Mouse (Mus musculus) adrenal gland, postnatal 14 days (tissue): ENCODE results near the gene 1700012B09Rik. TPM values are rescaled to one million over a fixed set of nuclear protein-coding genes. Genes with fewer than 3 reads are reported as not detected.

ENCODE experiments used
- DNase-seq: peaks from one replicate; pipeline ENCODE4 v3.0.0; 2021; ENCODE audit warnings: mixed read lengths
- total RNA-seq: library from RNA; stranded (reverse); gene quantifications from 2 replicates; pipeline ENCODE4 v1.2.3, GENCODE M21; 2021

The 1700012B09Rik gene
- total RNA-seq, 1 experiment from 2014 or later, result not detected

GRCm38 (mm10) chr9:14730941-14731541, 39.8 kb downstream of the 1700012B09Rik start:
- DNase-seq, result peak; percentile 33

GRCm38 (mm10) chr9:14728365-14728764, 42.5 kb downstream of the 1700012B09Rik start:
- no peak for DNase-seq

- no peak for DNase-seq
Observed at GRCm38 (mm10) chr9:14726629-14727028, 44.2 kb downstream of the 1700012B09Rik start.

GRCm38 (mm10) chr9:14726005-14726404, 44.8 kb downstream of the 1700012B09Rik start:
- DNase-seq, result no peak

GRCm38 (mm10) chr9:14724755-14725420, 45.9 kb downstream of the 1700012B09Rik start:
- DNase-seq, result peak; percentile 53

- DNase-seq, result no peak
Observed at GRCm38 (mm10) chr9:14721610-14722009, 49.2 kb downstream of the 1700012B09Rik start.

GRCm38 (mm10) chr9:14720384-14720783, 50.4 kb downstream of the 1700012B09Rik start:
- DNase-seq, result no peak

- no peak for DNase-seq
Observed at GRCm38 (mm10) chr9:14718332-14718691, 52.5 kb downstream of the 1700012B09Rik start.

GRCm38 (mm10) chr9:14717689-14718331, 53.0 kb downstream of the 1700012B09Rik start:
- DNase-seq, result peak; percentile 36

- no peak for DNase-seq
Observed at GRCm38 (mm10) chr9:14715258-14715657, 55.6 kb downstream of the 1700012B09Rik start.

GRCm38 (mm10) chr9:14710910-14711309, 59.9 kb downstream of the 1700012B09Rik start:
- no peak for DNase-seq

Other genes with a start within 250 kb of the 1700012B09Rik start
- gene Amotl1, start 126.0 kb downstream of the 1700012B09Rik start, total RNA-seq, result 33.3 and 36.4 TPM in 2 replicates
- gene Piwil4, start 30.3 kb downstream of the 1700012B09Rik start, total RNA-seq, result not detected in 2 replicates
- 1.5 and 2.7 TPM in 2 replicates for gene Fut4, start 18.6 kb downstream of the 1700012B09Rik start, total RNA-seq
- gene Mre11a, start 13.6 kb upstream of the 1700012B09Rik start, total RNA-seq, result 16.6 and 18.7 TPM in 2 replicates
- 14.3 and 18.1 TPM in 2 replicates for gene Ankrd49, start 13.8 kb upstream of the 1700012B09Rik start, total RNA-seq
- 0.23 TPM in 1 of 2 replicates, not detected in the other for gene Gpr83, start 89.2 kb upstream of the 1700012B09Rik start, total RNA-seq
- gene Izumo1r, start 132.9 kb upstream of the 1700012B09Rik start, total RNA-seq, result 2.4 TPM in 1 of 2 replicates, not detected in the other